8 mouse cellular contexts compared by ENCODE assay signal in genomic region chr5:129724268-129724667, GRCm38 (mm10). TPM values are rescaled to one million over a fixed set of nuclear protein-coding genes. Genes with fewer than 3 reads are reported as not detected.
DNase-seq lines count a peak whose midpoint lies in the region; ATAC-seq and TF ChIP-seq lines count a peak whose summit lies in the region.

No protein-coding gene starts in this region.

- no peak for ATAC-seq in kidney, postnatal 0 days (replicated peaks; ENCODE audit: low FRiP score, low read depth)
- no peak for ATAC-seq in embryonic facial prominence, embryonic 12.5 days (ENCODE audit: insufficient number of reproducible peaks, insufficient read depth, low FRiP score, low TSS enrichment)
- ATAC-seq in intestine, embryonic 14.5 days (replicated peaks; ENCODE audit: low FRiP score, low TSS enrichment, low read depth): 0 out of 2 replicates have a peak, but pooled peaks have one; percentile 2
- ATAC-seq in midbrain, embryonic 16.5 days: no peak

- no peak for DNase-seq in kidney, postnatal 0 days (ENCODE audit: low spot score)
- DNase-seq in kidney, postnatal 14 days: no peak
- DNase-seq in intestine, embryonic 14.5 days (ENCODE audit: low spot score): no peak
- no peak for DNase-seq in B cell, adult 2 months
- no peak for DNase-seq in cerebellum, adult 9-11 months
- no peak for DNase-seq in adrenal gland, postnatal 4 days (ENCODE audit: low spot score in 2 of 2)

- peak overlapping the region; percentile 97 for H3K9ac ChIP-seq in kidney, postnatal 0 days (ENCODE audit: low read depth, low read length)
- peak overlapping the region; percentile 93 for H3K9ac ChIP-seq in embryonic facial prominence, embryonic 12.5 days
- H3K9ac ChIP-seq in intestine, embryonic 14.5 days (ENCODE audit: low read length): peak overlapping the region; percentile 87
- peak overlapping the region; percentile 97; the same call in 1 of the 2 replicates for H3K9ac ChIP-seq in midbrain, embryonic 16.5 days (ENCODE audit: low read depth, low read length)

- 0 out of 2 replicates have a peak, but pooled peaks cover 1% of the 10 kb centered on the region for H3K36me3 ChIP-seq in kidney, postnatal 0 days (ENCODE audit: insufficient read depth, low read length)
- peaks cover 10% of the 10 kb centered on the region for H3K36me3 ChIP-seq in embryonic facial prominence, embryonic 12.5 days
- H3K36me3 ChIP-seq in intestine, embryonic 14.5 days (ENCODE audit: control insufficient read depth, insufficient read depth, low read length): peaks cover 9% of the 10 kb centered on the region
- 0 out of 2 replicates have a peak, but pooled peaks cover 2% of the 10 kb centered on the region for H3K36me3 ChIP-seq in midbrain, embryonic 16.5 days (ENCODE audit: control insufficient read depth, insufficient read depth, low read length)

- no peaks in the 10 kb centered on the region for H3K9me3 ChIP-seq in kidney, postnatal 0 days (replicated peaks; ENCODE audit: low read length)
- H3K9me3 ChIP-seq in embryonic facial prominence, embryonic 12.5 days: no peaks in the 10 kb centered on the region
- no peaks in the 10 kb centered on the region for H3K9me3 ChIP-seq in intestine, embryonic 14.5 days (ENCODE audit: control insufficient read depth, low read length)
- no peaks in the 10 kb centered on the region for H3K9me3 ChIP-seq in midbrain, embryonic 16.5 days (replicated peaks; ENCODE audit: control insufficient read depth, low read length, poor library complexity, severe bottlenecking)

- H3K4me2 ChIP-seq in kidney, postnatal 0 days (ENCODE audit: low read length): peak overlapping the region; percentile 56
- H3K4me2 ChIP-seq in embryonic facial prominence, embryonic 12.5 days (replicated peaks): peak overlapping the region; percentile 51
- H3K4me2 ChIP-seq in intestine, embryonic 14.5 days (ENCODE audit: low read length): peak overlapping the region; percentile 63
- peak overlapping the region; percentile 63 for H3K4me2 ChIP-seq in midbrain, embryonic 16.5 days (ENCODE audit: low read length)

- H3K4me1 ChIP-seq in kidney, postnatal 0 days (replicated peaks; ENCODE audit: insufficient read depth, low read length): peaks cover 13% of the 10 kb centered on the region
- peaks cover 10% of the 10 kb centered on the region; the same call in 1 of the 2 replicates for H3K4me1 ChIP-seq in embryonic facial prominence, embryonic 12.5 days
- peaks cover 16% of the 10 kb centered on the region for H3K4me1 ChIP-seq in intestine, embryonic 14.5 days (replicated peaks; ENCODE audit: control insufficient read depth, insufficient read depth, low read length)
- H3K4me1 ChIP-seq in midbrain, embryonic 16.5 days (ENCODE audit: control insufficient read depth, insufficient read depth, low read length): peaks cover 13% of the 10 kb centered on the region

- H3K27ac ChIP-seq in kidney, postnatal 0 days: peak overlapping the region; percentile 100
- 0 out of 2 replicates have a peak overlapping the region, but pooled peaks have one; percentile 96 for H3K27ac ChIP-seq in embryonic facial prominence, embryonic 12.5 days
- H3K27ac ChIP-seq in intestine, embryonic 14.5 days (ENCODE audit: low read depth): peak overlapping the region; percentile 98
- no peak overlapping the region for H3K27ac ChIP-seq in midbrain, embryonic 16.5 days (ENCODE audit: low read length)

- H3K27me3 ChIP-seq in kidney, postnatal 0 days (ENCODE audit: insufficient read depth, low read length): no peaks in the 10 kb centered on the region
- no peaks in the 10 kb centered on the region for H3K27me3 ChIP-seq in embryonic facial prominence, embryonic 12.5 days
- H3K27me3 ChIP-seq in intestine, embryonic 14.5 days (replicated peaks; ENCODE audit: control insufficient read depth, insufficient read depth, low read length): no peaks in the 10 kb centered on the region
- H3K27me3 ChIP-seq in midbrain, embryonic 16.5 days (ENCODE audit: control insufficient read depth, insufficient read depth, low read depth, low read length): no peaks in the 10 kb centered on the region

- no peak for TF ChIP-seq CTCF in kidney, postnatal 0 days (IDR thresholded peaks at IDR 0.05; ENCODE audit: low read depth)

- WGBS in kidney, postnatal 0 days: 41% methylated on average over 4 of the region's 4 CpGs
- 61% methylated on average over 4 of the region's 4 CpGs for WGBS in embryonic facial prominence, embryonic 12.5 days
- 45% methylated on average over 4 of the region's 4 CpGs for WGBS in intestine, embryonic 14.5 days
- WGBS in midbrain, embryonic 16.5 days: 56% methylated on average over 4 of the region's 4 CpGs

- peak overlapping the region; percentile 79 for H3K4me3 ChIP-seq in kidney, postnatal 0 days (replicated peaks; ENCODE audit: low read depth, low read length)
- H3K4me3 ChIP-seq in embryonic facial prominence, embryonic 12.5 days: peak overlapping the region; percentile 88
- H3K4me3 ChIP-seq in intestine, embryonic 14.5 days (ENCODE audit: low read depth, low read length): peak overlapping the region; percentile 70
- peak overlapping the region; percentile 85 for H3K4me3 ChIP-seq in midbrain, embryonic 16.5 days (ENCODE audit: low read depth, low read length)

RNA-seq across cellular contexts. Expression of gene Nipsnap2, which starts 0.6 kb away (rescaled TPM):
- 225 and 228 TPM in 2 replicates for polyA plus RNA-seq in kidney, postnatal 0 days (2015; fragmentation: Nextera tagmentation; extraction: Ambion mirVana)
- polyA plus RNA-seq in embryonic facial prominence, embryonic 12.5 days (2016; fragmentation: Nextera tagmentation; extraction: Ambion mirVana): 89.1 and 96.8 TPM in 2 replicates
- polyA plus RNA-seq in intestine, embryonic 14.5 days (2014; fragmentation: Nextera tagmentation; extraction: Ambion mirVana): 101 and 103 TPM in 2 replicates
- 87.7 and 90.4 TPM in 2 replicates for polyA plus RNA-seq in midbrain, embryonic 16.5 days (2015; fragmentation: Nextera tagmentation; extraction: Ambion mirVana)
- 100 to 1,000 TPM; 142 to 143 TPM for total RNA-seq in adrenal gland, postnatal 4 days (2021)

RNA-seq across cellular contexts. Expression of gene Mrps17, which starts 9.0 kb away (rescaled TPM):
- 209 and 211 TPM in 2 replicates for polyA plus RNA-seq in kidney, postnatal 0 days (2015; fragmentation: Nextera tagmentation; extraction: Ambion mirVana)
- polyA plus RNA-seq in embryonic facial prominence, embryonic 12.5 days (2016; fragmentation: Nextera tagmentation; extraction: Ambion mirVana): 187 and 190 TPM in 2 replicates
- polyA plus RNA-seq in intestine, embryonic 14.5 days (2014; fragmentation: Nextera tagmentation; extraction: Ambion mirVana): 211 and 218 TPM in 2 replicates
- 167 and 170 TPM in 2 replicates for polyA plus RNA-seq in midbrain, embryonic 16.5 days (2015; fragmentation: Nextera tagmentation; extraction: Ambion mirVana)
- 100 to 1,000 TPM in 1 of 2 experiments, 10 to 100 TPM in 1; 95.6 to 111 TPM for total RNA-seq in adrenal gland, postnatal 4 days (2021)

RNA-seq across cellular contexts. Expression of gene Sept14, which starts 16.0 kb away (rescaled TPM):
- 0.17 TPM in 1 of 2 replicates, not detected in the other for polyA plus RNA-seq in kidney, postnatal 0 days (2015; fragmentation: Nextera tagmentation; extraction: Ambion mirVana)
- polyA plus RNA-seq in embryonic facial prominence, embryonic 12.5 days (2016; fragmentation: Nextera tagmentation; extraction: Ambion mirVana): not detected in 2 replicates
- not detected in 2 replicates for polyA plus RNA-seq in intestine, embryonic 14.5 days (2014; fragmentation: Nextera tagmentation; extraction: Ambion mirVana)
- polyA plus RNA-seq in midbrain, embryonic 16.5 days (2015; fragmentation: Nextera tagmentation; extraction: Ambion mirVana): not detected in 2 replicates
- not detected for total RNA-seq in adrenal gland, postnatal 4 days (2021)

RNA-seq across cellular contexts. Expression of gene Zfp11, which starts 54.4 kb away (rescaled TPM):
- 2.9 and 3.7 TPM in 2 replicates for polyA plus RNA-seq in kidney, postnatal 0 days (2015; fragmentation: Nextera tagmentation; extraction: Ambion mirVana)
- polyA plus RNA-seq in embryonic facial prominence, embryonic 12.5 days (2016; fragmentation: Nextera tagmentation; extraction: Ambion mirVana): 5.5 and 6.2 TPM in 2 replicates
- 4.0 and 4.1 TPM in 2 replicates for polyA plus RNA-seq in intestine, embryonic 14.5 days (2014; fragmentation: Nextera tagmentation; extraction: Ambion mirVana)
- polyA plus RNA-seq in midbrain, embryonic 16.5 days (2015; fragmentation: Nextera tagmentation; extraction: Ambion mirVana): 8.1 and 9.3 TPM in 2 replicates
- total RNA-seq in adrenal gland, postnatal 4 days (2021): 1 to 10 TPM; 5.9 to 6.0 TPM
